Mouse (Mus musculus): ENCODE data around the gene Nav3.
A peak's percentile ranks its signal among the peaks of the same experiment; 100 is the strongest.

Nav3 gene

DNA sequence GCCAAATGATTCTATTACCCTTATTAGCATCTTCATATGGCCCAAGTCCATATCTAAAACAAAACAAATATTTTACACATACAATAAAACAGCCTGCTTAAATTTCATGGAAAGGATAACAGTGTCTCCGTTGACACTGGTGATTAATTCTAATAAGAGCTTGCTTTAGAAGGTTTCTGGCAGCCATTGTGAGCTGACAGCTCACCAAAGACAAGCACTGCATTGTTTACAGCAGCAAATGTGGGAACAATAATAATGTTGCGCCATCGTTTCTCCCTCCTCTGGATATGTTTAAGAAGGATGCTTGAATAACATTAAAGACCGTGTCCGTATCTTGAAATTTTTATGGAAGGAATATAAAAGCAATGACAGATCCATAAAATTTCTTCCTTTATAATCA, 280.1 kb downstream of the Nav3 start:
- DNase-seq: no peak

- no peak for DNase-seq
These were observed 286.6 kb downstream of the Nav3 start for GRCm38 (mm10) chr10:110169416-110169815.

GRCm38 (mm10) chr10:110168892-110169291, 287.1 kb downstream of the Nav3 start:
- no peak for DNase-seq

DNA sequence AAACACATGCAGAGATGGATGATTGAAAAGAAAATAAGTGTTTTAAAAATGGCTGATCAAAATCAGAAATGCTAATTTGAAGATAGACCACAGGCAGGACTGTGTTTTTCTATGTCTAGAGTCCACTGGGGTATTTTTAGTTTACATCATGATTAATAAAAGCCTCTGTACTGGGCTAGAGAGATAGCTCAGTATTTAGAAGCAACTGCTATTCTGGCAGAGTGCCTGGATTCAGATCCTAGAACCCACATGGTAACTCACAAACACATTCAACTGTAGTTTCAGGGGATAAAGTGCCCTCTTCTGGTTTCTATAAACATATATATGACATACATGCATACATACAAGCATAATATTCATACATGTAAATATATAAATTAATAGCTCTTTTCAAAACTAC, 293.4 kb downstream of the Nav3 start:
- no peak for DNase-seq

- DNase-seq: no peak
These were observed 295.1 kb downstream of the Nav3 start for GRCm38 (mm10) chr10:110160894-110161293.

DNA sequence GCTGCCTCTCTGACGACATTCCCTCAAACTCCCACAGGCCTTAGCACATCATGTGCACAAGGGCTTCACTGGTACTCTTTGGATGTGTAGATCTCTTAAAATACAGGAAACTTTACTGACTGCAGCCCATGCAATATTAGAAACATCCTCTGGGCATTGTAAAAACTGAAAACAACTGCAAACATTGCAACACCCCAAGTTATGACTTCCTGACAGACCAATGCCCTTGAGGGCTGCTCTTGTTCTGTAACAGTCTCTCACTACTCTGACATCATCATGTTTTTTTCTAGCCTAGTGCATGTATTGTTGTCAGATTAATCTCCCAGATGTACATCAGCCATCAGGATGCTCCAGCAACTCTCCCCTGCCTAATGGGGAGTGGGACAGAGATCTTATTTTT, 296.5 kb downstream of the Nav3 start:
- DNase-seq: no peak

DNA sequence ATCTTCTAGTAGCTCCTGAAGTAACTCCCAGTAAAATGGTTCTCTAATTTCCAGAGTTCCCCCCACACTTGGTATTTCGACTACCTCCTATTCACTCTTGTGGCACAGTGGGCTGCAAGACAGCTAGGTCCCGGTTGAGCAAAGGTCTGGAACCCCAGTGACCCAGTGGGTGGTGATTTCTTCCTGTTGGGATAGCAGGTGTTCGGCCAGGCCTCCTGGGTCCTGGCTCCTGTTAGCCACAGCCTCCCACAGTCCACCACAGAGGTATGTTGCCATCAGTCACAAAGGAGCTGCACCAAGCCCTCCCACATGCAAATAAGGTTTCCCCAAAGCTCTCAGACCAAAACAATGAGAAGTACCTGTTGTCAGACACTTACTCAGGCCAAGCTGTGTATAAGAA, 297.9 kb downstream of the Nav3 start:
- DNase-seq: no peak

DNA sequence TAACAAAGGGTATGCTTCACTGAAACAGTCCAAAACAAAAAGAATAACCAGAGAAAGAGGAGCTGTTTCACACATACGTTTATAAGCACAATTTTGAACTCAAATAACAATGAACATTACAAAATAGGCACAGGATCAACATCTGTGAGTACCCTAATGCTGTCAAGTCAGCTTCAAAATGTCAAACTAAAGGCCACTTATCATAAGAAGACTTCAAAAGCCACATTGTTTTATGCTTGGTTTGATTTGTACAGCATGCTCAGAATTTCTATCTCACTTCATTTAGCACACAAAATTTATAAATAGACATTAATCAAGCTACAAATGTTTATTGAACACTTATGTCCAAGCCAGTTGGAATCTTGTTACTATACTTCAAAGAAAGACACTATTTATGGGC, 299.6 kb downstream of the Nav3 start:
- DNase-seq: no peak

GRCm38 (mm10) chr10:110155494-110155893, 300.5 kb downstream of the Nav3 start:
- DNase-seq: no peak

- DNase-seq: no peak
These were observed 301.1 kb downstream of the Nav3 start for GRCm38 (mm10) chr10:110154873-110155237.

DNA sequence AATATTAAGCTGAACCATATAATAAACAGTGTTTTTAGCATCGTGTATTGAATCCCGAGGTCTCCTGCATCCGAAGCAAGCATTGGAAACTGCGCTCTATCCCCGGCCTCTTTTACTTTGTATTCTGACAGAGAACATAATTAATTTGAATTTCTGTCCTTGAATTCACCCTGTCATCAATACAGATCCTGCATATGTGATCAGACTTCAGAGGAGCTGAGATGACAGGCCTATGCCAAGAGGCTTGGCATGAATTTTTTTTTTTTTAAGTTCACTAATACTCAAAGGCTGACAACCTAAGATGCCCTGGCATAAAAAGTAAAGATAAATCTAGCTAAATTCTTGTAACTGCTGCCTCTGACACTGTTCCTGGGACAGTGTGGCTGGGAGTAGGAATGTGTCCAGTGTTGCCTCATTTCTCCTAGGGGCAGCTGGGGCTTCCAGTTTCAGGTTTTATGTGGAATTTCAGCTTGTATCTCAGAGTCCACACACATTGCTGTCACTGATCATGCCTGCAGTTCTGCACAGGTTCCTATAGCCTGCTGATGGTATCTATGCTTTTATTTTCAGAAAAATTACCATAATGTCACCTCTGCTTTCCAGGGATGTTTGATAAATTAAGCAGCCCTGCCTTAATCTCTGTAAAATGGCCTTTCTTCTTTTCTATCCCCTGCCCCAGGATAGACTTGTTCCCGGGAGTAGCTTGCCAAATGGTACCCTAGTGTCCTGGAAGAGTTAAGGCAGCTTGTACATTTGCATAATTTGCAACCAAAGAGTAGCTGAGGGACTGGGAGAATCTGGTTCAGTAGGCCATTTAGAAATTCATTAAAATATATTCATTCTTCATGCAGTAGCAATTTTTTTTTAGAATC, 301.8 kb downstream of the Nav3 start:
- no peak for DNase-seq

GRCm38 (mm10) chr10:110120572-110120971, 335.4 kb downstream of the Nav3 start:
- no peak for DNase-seq

DNA sequence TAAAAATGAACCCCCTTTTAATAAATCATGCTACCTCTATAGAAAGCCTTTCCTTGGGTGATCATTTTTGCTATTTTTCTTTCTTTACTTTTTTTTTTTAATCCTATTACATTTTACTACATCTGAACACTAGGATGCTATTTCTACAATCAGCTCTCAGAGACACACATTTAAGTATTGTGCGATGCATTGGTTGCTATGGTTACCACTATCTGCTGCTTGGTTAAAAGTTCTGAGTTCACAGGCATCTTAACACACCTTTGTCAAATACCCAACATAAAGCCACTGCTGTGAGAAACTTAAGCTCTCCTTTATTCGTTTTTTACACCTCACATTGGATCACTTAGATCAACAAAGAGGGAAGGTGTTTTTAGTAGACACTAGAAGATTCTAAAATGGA, 338.7 kb downstream of the Nav3 start:
- DNase-seq: no peak

DNA sequence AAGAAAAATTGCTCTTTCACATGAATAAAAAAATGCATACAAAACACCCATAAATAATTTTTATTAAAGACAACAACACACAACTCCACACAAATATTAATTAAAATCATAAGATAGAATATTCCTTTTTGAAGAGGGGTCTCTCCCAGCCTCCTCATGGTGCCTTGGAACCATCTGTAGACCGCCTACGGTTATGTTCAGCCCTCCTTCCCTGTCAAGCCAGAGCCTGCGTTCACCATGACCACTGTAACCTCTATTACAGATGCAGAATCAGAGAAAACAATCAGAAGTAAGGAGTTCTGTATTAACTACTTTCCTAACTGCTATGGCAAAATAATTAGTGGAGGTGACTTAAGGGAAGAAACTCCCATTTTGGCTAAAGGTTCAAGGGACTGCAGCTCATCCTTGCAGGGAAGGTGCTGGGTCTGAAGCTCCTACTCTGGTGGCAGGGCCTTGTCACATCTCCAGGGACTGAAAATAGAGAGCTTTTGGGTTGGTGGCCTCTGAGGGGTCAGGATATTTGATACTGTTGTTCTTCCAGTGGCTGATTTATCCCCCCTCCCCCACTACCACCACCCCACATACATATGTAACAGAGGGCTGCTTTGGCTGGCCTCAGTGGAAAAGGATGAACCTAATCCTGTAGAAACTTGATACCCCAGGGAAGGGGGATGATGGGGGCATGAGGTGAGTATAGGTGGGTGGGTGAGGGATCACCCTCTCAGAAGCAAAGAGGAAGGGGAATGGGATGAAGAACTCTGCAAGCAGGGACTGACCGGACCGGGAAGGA, 343.1 kb downstream of the Nav3 start:
- no peak for DNase-seq

- DNase-seq: no peak
These were observed 352.7 kb downstream of the Nav3 start for GRCm38 (mm10) chr10:110103255-110103654.

GRCm38 (mm10) chr10:110102231-110102630, 353.8 kb downstream of the Nav3 start:
- DNase-seq: no peak

GRCm38 (mm10) chr10:110094433-110094832, 361.6 kb downstream of the Nav3 start:
- DNase-seq: peak; percentile 15

GRCm38 (mm10) chr10:110088444-110089061, 367.5 kb downstream of the Nav3 start:
- DNase-seq: no peak

DNA sequence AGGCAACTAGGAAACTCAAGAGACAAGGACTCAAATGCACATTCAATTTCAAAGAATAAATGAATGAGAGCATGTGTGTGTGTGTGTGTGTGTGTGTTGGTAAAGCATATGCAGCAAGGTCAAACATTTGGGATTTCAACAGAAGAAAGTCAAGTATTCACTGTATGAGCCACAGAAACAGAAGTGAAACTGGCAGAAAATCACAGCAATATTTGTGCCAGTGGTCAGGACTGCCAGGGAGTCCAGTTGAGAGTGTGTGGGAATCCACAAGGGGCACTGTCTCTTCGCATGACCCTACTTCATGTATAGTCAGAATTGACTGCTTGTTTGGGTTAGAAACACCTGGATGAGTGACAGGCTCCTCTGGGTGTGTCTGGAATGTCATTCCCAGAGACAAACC, 370.1 kb downstream of the Nav3 start:
- no peak for DNase-seq

DNA sequence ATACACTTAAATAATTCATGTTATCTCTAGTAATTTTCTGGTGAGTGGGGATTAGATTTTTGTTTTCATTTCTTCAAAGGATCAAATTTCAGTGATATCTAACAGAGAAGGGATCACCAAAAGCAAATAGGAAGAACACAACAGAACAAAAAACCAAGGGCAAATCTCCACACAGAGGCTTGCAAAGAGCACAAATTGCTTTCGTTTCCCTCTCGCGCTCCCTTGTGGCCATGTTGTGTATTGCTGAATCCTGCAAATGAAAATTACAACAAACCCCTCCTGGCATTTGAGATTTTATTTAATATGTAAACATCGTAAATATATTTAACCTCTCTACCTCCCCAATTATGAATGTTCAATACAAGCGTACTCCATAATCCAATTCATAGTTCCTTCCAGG, 370.8 kb downstream of the Nav3 start:
- peak; percentile 69 for DNase-seq

DNA sequence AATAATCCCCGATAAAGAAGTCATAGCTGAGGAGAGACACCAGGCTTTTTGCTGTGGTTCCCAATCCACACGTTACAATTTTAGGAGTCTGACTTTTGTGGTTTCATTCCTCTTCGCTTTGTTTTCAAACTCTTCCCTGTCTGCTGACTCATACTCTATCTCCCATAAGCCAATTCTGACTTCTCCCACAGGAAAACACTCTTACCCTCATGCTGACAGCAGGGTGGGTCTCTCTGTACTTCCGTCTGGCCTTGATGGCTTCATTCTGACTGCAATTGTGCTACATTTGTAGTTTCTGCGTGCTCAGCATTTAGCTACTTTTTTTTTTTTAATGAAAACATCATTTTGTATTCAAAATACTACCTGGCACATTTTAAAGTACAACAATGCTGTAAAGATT, 379.4 kb downstream of the Nav3 start:
- no peak for DNase-seq

DNA sequence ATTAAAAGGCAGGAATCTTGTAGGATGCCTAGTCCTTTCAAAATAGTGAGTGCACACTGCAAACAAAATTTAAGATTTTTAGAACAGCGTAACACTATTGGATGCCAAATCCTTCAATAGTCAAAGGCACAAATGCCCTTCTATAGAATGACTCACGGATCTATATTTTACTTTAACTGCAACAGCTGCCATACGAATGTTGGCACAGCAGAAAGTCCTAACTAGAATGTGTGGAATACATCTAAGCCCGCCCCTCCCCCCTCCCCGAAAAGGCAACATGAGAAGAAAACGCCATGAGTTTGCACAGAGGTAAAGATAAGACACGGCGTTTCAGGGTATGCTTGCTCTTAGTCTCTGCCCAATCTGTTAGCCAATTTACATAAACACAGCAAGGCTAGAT, 383.6 kb downstream of the Nav3 start:
- DNase-seq: peak; percentile 9

- no peak for DNase-seq
These were observed 394.8 kb downstream of the Nav3 start for GRCm38 (mm10) chr10:110061166-110061565.

- no peak for DNase-seq
These were observed 418.5 kb downstream of the Nav3 start for GRCm38 (mm10) chr10:110037547-110037946.
